Mouse (Mus musculus): ENCODE measurements around the gene Lyrm4. TPM values are rescaled to one million over a fixed set of nuclear protein-coding genes. Genes with fewer than 3 reads are reported as not detected.
A peak's percentile ranks its signal among the peaks of the same experiment; 100 is the strongest.

Gene Lyrm4
- total RNA-seq, 2 experiments from 2014 or later = 8.3 to 9.0 TPM

DNA sequence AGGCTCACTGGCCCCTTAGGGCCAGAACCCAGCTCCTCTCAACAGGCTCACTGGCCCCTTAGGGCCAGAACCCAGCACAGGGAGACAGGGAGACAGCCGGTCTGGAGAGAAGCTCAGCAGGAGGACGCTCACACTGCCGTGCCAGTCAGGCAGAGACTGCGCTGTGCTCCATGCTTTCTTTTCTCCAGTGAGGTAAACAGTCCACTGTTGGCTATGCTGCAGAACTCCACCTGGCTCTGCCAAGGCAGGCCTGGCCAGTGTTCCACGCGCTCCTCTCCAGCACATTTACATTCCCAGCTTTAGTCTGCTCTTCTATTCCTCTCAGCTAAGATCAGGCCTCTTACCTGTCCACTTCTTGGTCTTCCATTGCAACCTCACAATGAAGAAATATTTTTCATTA lies 11.7 kb downstream of the Lyrm4 start:
- no peak for ATAC-seq (ENCODE audit: poor library complexity, severe bottlenecking)

DNA sequence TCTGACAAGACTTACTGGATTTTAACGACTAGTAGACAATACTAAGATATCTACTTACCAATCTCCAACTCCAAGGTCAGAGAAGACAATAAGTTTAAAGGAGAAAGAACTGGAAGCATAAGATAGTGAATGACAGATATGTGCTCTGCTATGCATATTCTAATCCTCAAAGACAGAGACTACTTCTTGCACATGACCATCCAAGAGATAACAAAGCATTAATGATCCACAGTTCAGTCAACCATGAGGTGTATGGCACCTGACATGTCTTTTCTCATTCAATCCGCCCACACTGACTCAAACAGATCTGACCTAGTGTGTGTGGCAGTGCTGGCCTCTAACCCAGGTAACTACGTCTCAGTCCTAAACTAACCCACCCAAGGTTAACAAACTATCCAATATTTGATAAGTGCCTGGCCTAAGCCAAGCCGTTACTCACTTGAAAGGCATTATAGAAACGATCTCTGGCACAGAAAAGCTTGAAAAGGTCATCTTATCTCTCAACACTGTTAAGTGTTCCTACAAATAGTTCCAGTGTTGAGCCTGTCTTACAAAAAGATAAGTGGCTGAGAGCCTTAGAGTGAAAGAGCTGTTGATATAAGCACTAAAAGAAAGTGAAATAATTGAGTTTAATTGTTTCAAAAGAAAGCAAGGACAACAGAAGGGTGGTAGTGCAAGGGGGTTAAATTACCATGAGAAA lies 20.5 kb downstream of the Lyrm4 start:
- no peak for ATAC-seq (ENCODE audit: poor library complexity, severe bottlenecking)

DNA sequence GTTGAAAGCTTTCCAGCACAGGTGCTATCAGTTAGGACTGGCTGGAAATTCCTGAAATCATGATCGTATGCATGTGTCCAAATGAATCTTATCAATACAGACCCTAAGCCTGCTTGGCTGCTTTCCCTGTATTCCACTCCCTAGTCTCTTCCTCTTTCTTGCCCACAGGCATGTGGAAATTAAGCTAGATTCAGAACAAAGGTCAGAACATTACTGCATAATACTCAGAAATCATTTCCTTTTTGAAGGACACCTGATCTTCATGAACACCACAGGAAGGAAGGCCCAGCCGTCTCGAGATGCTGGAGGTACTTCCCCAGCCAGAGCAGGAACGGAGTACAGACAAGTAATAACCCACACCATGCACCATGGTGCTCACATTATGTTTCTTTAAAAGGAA lies 29.2 kb downstream of the Lyrm4 start:
- peak; percentile 61 for ATAC-seq (ENCODE audit: poor library complexity, severe bottlenecking)

DNA sequence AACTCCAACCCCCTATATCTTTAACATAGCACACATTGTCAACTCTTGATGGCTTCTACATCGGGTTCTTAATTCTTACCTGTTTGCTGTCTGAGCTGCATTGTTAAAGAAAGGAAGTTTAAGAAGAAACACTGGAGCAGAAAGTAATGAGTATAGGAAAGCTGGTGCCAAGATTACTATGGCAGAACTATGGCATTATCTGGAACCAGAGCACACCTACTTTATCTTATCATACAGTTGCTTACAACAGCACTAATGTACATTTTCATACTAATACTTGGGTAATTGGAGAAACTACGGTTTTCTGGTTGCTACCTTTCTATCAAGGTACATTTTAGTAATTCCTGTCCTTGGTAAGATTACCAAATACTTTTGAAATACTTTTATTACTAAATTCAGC lies 29.9 kb downstream of the Lyrm4 start:
- ATAC-seq (ENCODE audit: poor library complexity, severe bottlenecking) = no peak

DNA sequence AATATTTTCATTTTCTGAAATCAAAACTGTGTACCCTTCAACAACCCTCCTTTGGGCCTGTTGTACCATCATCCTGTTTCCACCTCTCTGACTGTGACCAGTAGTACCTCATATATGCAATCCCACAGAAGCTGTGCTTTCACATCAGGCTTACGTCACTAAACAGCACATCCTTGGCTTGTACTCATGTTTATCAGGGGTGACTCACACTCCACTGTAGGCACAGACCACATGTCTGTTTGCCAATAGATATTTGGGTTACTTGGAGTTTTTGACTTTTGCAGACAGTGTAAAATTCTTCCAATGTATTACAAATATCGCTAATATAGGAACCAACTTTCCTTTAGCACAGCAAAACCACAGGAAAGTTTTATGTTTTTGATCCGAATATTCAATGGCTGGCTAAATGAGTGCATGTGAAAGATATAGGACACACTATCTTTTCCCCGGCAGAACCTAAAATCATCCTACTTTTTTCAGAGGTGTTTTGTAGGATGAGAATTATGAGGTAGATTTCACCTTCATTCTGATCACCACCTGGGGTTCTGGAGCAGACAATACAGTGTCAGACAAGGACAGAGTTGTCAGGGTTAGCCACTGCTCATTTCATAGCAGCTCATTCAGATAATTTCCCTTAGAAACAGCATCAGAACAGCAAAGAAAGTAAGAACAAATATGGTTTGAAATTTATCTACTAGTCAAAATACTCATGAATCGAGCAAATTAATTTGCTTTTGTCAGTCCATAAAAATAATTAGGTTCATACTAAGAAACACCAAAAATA lies 30.5 kb downstream of the Lyrm4 start:
- 0 out of 2 replicates have a peak, but pooled peaks have one; percentile 34 for ATAC-seq (ENCODE audit: poor library complexity, severe bottlenecking)

DNA sequence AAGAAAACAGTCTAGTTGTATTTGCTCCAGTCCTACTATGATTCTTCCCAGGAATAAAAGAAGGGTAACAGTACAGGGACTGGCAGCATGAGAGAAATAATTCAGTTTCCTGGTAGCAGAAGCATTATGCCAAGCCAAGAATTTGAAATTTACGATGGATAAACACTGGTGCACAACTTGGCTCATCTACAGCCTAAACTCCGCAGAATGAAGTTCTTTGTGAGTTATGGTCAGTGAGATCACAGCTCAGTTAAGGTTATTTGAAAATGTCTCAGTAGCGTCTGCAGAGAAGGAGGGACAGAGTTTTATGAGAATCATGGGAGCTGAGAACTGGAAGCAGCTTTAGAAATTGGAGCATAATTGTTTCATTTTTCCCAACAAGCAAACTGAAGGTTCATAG lies 31.4 kb downstream of the Lyrm4 start:
- no peak for ATAC-seq (ENCODE audit: poor library complexity, severe bottlenecking)

DNA sequence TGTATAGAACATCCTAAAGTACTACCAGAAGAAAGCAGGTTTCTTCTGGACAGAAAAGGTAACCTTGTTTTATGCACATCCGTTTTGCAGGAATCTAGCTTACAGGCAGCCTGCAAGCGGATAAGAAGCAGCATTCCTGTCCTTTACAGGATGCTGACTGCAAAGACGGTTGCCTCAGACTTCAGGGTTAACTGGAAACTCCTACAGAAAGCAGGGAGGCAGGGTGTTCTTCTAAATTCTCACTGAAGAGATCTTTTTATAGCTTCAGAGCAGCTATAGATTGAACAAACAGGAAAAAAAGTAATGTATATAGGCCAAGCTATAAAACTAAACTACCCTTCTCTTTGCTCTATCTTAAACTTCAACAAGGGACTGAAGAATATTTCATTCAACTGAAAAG lies 32.6 kb downstream of the Lyrm4 start:
- no peak for ATAC-seq (ENCODE audit: poor library complexity, severe bottlenecking)

DNA sequence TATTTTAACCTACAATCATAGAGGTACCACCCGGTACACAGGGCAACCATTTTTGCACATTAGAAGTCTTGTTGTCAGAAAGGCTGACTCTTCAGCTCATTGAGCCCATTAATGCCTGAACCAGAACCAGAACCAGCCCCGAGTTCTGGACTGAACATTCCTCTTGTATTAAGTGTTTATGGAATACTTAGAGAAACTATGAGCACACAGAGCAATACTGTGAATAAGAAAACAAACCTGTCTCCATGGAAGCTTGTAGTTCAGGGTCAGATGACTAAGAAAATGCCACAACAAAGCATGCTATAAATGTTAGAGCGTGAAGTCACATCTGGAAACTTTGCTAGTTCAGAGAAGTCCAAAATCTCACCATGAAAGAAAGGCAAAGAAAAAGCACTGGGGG lies 35.7 kb downstream of the Lyrm4 start:
- ATAC-seq (ENCODE audit: poor library complexity, severe bottlenecking) = no peak

DNA sequence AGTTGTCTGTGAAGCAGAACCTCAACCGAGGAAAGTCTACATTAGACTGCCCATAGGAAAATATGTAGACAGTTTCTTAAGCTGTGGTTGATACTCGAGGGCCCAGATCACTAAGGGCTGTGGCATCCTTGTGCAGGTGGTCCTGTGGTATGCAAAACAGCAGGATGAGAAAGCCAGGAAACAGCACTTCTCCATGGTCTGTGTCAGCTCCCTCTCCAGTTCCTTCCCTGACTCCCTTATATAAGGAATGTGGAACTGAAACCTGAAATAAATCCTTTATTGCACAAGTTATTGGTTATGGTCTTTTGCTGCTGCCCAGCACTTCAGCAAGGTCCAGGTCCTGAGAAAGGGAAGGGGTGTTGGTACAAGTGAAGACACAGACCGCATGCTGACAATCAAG lies 42.8 kb downstream of the Lyrm4 start:
- peak; percentile 95 for ATAC-seq (ENCODE audit: poor library complexity, severe bottlenecking)

DNA sequence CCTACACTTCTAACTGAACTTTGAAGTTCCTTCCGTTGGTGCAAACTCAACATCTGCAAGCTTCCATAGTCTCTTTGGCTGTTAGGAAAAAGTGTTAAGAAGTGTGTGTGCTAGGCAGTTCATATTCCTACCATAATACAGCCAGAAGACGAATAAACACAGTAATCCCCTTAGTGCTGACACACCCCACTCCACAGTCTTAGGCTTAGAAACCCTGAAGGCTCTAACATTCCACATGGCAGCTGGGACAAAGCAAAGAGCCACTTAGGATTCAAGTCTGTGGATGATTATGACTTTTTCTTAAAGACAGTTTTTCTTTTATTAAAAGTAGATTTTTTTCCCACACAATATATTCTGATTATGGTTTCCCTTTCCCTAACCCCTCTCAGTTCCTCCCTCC lies 50.6 kb downstream of the Lyrm4 start:
- no peak for ATAC-seq (ENCODE audit: poor library complexity, severe bottlenecking)

DNA sequence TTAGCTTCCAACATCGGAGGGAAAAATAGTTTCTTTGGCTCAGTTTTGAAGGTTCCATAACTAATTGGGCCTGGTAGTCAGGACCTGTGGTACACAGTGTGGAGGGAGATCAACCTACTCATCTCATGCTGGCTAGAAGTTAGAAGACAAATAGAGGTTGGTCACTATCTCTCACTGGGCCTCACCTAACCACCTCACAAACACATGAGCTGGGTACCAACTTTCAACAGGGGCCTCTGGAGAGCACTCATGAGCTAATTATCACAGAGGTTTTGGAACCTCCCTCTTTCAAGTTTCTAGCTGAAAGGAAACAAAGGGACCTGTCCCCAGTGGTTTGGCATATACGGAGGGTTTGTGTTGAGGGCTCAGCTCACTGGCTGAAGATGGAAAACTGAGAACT lies 59.8 kb downstream of the Lyrm4 start:
- no peak for ATAC-seq (ENCODE audit: poor library complexity, severe bottlenecking)

DNA sequence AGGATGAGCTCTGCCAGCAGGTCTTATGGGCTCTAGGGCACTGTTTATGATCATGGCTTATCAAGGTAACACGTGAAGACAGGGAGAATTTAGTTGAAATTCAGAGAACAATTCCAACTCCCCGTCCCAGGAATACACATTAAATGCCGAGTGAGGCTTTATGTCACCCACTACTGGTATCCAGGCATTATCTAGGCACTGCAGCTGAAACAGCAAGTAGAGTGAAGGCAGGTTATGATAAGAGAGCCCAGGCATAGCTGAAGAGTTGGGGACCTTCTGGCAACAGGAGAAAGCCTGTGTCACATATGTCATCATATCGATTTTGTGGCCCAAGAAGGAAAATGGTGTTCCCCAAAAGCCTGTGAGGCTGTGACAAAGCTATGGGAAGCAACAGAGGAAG lies 60.4 kb downstream of the Lyrm4 start:
- no peak for ATAC-seq (ENCODE audit: poor library complexity, severe bottlenecking)

DNA sequence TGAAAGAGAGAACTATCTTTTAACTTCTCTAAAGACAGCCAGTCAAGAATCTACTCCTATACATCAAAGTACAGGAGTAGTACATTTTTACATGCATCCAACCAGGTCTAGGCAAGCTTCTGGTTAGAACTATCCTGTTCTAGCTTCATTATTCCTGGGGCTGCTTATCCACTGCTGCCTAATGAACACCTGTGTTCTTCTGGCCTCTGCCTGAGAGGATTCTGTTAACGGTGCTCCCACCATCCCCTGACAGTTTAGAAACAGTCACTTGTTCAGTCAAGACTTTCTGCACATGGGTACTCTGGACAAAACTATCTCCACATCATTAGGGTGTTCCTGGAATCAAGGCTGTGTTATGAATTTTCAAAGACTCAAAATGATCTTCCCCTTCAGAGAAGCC lies 60.8 kb downstream of the Lyrm4 start:
- no peak for ATAC-seq (ENCODE audit: poor library complexity, severe bottlenecking)

DNA sequence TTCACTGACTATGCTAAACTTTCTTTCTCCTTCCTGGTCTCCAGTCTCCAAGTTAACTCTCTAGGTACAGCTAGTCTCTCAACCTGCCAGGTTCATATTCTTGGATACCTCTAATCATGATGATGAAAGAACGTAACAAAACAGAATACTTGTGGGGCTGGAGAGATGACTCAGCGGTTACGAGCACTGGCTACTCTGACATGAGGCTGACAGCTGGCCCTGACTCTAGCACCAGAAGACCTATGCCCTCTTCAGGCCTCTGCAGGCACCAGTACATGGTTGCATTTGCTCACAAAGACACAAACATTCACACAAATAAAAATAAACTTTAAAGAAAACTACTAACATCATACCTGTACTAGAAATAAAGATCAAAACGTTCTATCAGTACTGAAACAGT lies 81.8 kb downstream of the Lyrm4 start:
- no peak for ATAC-seq (ENCODE audit: poor library complexity, severe bottlenecking)

DNA sequence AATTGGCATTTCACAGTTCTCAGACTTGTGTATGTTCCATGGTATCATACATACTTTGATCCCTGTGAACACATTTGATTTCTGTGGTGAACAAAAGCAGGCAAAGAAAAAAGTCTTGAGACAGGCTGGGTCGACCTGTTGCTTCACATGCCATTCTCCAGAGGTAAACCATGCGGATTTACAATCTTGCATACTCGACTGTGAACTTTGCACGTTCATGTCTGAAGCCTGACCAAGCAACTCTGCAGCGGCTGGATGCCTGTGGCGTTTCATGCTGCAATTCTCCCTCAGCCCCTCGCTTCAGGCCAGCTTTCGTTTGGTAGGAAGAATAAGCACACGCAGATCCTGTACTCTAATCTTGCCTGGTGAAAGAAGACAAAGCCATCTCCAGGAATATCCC lies 85.4 kb downstream of the Lyrm4 start:
- no peak for ATAC-seq (ENCODE audit: poor library complexity, severe bottlenecking)

DNA sequence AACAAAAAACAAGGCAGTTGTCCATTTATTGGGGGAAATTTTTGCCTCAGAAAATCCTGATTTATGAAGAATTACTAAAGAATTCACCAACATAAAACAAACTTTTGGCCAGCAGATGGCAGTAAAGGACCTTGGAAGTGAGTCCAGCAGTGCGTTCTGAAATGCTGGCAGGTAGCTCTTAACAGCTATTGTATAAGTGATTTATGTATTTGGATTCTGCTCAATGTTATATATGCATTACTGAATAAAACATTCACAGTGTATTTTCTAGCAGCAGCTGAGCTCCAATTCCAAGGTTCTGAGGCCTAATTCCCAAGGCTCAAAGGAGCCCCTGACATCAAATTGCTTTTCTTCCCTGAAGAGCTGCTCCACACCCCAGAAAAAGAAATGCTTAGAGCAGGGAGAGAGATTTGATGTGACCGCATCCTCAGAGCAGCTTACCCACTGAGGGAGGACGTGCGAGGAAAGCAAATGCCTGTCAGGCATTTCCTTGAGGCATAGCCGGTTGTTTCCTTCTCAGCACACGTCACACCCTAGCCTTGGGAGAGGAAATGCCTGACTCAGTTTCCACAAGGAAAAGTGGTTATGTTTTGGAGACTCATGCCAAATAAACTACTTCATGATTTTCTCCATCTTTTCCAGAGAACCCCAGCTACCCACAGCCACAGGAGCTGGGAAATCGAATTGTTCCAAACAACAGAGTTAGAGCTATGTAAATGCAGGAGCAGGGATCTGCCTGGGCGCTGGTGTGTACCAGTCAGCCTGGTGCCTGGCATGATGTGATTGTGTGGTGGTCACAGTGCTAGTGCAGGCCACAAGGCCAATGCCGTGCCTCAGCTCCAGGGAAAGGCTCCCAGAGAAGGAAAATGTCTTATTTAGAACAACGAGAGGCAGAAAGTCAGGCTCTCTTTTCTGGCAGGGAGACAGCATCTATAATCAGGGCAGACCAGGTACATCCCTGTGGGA lies 97.7 kb downstream of the Lyrm4 start:
- ATAC-seq (ENCODE audit: poor library complexity, severe bottlenecking) = peak; percentile 59; the same call in 1 of the 2 replicates

DNA sequence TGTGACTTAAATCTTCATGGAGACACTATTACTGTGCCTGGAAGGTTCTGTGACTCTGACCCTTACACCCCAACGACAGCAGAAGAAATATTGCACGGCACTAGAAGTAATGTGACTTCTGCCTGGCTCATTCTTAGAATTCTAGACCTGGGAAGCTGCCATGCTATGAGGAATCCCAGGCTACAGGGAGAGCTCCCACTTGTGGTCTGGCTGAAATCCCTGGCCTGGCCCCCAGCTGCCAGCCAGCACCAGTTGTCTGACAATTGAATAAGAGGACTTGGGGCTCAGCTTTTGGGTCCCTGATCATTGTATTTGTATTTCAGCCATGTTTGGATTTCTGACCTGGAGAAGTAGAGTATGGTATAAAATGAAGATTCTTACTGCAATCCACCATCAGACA lies 99.3 kb downstream of the Lyrm4 start:
- ATAC-seq (ENCODE audit: poor library complexity, severe bottlenecking) = no peak

DNA sequence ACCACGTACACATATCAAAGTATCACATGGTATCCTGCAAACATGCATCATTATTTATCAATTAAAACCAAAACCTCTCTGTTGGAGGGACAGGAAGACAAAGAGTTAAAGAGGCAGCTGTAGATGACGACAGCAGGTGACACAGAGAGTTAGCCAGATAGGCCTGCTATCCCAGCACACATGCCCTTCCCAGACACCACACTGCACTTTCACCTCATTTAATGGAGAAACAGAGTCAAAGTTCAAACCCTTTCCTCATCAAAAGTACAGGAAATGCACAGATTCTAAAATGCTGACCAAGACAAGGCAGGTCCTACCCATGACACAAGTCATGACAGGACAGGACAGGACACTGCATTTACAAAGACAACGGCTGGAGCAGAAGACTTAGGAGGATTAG lies 101.7 kb downstream of the Lyrm4 start:
- no peak for ATAC-seq (ENCODE audit: poor library complexity, severe bottlenecking)

DNA sequence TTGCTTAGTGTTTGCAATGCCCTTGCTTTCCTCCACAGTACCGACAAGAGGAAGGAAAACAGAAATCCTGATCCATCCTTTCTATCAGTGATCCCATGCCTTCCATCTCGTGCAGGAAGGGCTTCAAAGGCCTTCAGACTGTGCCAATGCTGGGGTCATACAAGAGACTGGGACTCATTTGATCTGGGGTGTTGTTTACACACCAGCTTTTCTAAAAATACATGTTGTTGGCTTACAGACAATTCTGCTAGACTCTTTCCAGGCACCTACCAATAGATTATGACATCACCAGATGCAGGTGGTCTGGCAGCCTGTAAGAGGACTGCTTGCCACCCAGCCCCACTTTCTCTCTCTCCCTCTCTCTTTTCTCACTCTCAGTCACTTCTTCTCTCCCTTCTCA lies 107.3 kb downstream of the Lyrm4 start:
- no peak for ATAC-seq (ENCODE audit: poor library complexity, severe bottlenecking)

DNA sequence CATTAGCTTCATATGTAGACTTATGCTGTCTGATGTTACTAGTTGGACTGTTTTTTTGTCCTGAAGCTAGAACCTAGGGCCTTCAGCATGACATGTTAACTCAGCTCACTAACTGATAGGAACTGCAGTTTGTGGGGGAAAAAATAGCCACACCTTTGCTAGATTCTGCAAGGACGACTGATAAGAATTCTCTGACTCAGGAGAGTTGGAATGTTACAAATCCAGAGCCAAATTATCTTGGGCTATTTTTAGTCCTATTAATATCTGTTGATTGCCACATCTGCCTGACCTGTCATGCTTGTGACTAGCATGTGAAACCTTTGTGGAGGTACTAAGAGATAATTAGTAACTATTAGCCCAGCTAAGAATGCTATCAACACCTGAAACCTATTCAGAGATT lies 116.5 kb downstream of the Lyrm4 start:
- no peak for ATAC-seq (ENCODE audit: poor library complexity, severe bottlenecking)

DNA sequence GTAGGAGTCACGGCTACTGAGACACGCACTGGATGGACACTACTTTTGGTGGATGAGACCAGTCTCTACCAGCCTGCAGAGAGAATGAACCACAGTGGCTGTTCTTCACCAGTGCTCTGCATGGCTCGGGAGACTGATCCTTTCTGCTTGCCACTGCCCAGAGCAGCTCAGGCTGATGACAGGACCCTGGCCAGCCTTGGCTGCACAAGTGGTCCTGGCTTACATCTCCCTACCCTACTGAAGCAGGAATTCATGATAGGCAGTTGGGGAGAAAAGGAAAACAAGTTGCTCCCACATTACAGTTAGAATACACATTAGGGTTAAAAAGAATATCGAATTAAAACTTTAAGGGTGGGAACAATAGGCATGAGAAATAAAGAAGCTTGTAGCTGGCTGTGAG lies 119.7 kb downstream of the Lyrm4 start:
- no peak for ATAC-seq (ENCODE audit: poor library complexity, severe bottlenecking)
